Mouse (Mus musculus) limb, embryonic 11.5 days (tissue): ENCODE measurements around the gene Capn11. TPM values are rescaled to one million over a fixed set of nuclear protein-coding genes. Genes with fewer than 3 reads are reported as not detected.
A peak's percentile ranks its signal among the peaks of the same experiment; 100 is the strongest.

Experiments used
- ATAC-seq: fragments of 200-750 bp; cut with Nextera tagmentation; 2 replicates; pipeline ENCODE4 v1.8.0; 2017; ENCODE audit warnings: low read depth; ENCODE audit not compliant: insufficient number of reproducible peaks, low FRiP score, low TSS enrichment
- DNase-seq: peaks from one replicate; pipeline ENCODE4 v3.0.0-alpha.2; 2015; ENCODE audit warnings: low spot score
- H3K27ac ChIP-seq: fragments of 300-500 bp; sonication (generic); replicated peaks from 2 replicates; pipeline ENCODE4 v1.5.1; 2014; ENCODE audit warnings: low read depth, mild to moderate bottlenecking, low read length
- H3K27me3 ChIP-seq: fragments of 300-500 bp; sonication (generic); 2 replicates; pipeline ENCODE4 v1.6.1; 2014; ENCODE audit warnings: mild to moderate bottlenecking, low read length, mixed read lengths; ENCODE audit not compliant: control insufficient read depth, insufficient read depth
- H3K36me3 ChIP-seq: fragments of 300-500 bp; sonication (generic); 2 replicates; pipeline ENCODE4 v1.6.1; 2014; ENCODE audit warnings: mild to moderate bottlenecking, low read length, moderate library complexity, mixed read lengths; ENCODE audit not compliant: control insufficient read depth, insufficient read depth
- H3K4me1 ChIP-seq: fragments of 300-500 bp; sonication (generic); 2 replicates; pipeline ENCODE4 v1.6.1; 2014; ENCODE audit warnings: low read length, mixed read lengths; ENCODE audit not compliant: control insufficient read depth, insufficient read depth
- H3K4me2 ChIP-seq: fragments of 300-500 bp; sonication (generic); 2 replicates; pipeline ENCODE4 v1.6.1; 2014; ENCODE audit warnings: low read depth, mild to moderate bottlenecking, moderate library complexity; ENCODE audit not compliant: severe bottlenecking
- H3K4me3 ChIP-seq: fragments of 300-500 bp; sonication (generic); 2 replicates; pipeline ENCODE4 v1.5.1; 2014; ENCODE audit warnings: low read depth, low read length
- H3K9ac ChIP-seq: fragments of 300-500 bp; sonication (generic); 2 replicates; pipeline ENCODE4 v1.6.1; 2014; ENCODE audit warnings: mild to moderate bottlenecking, low read length
- H3K9me3 ChIP-seq: fragments of 300-500 bp; sonication (generic); 2 replicates; pipeline ENCODE4 v1.6.1; 2016; ENCODE audit warnings: low read length; ENCODE audit not compliant: control insufficient read depth
- WGBS: fragments of 180-500 bp; shearing (Covaris S2); extraction: QIAGEN DNeasy Blood & Tissue Kit; methylation state at CpG from one replicate; pipeline ENCODE4 v1.1.7; 2014; 5-methylcytosine and 5-hydroxymethylcytosine counted together
- polyA plus RNA-seq: library from polyadenylated mRNA; unstranded; fragments of >200 nt; fragmentation: Nextera tagmentation; extraction: Ambion mirVana; gene quantifications from 2 replicates; pipeline ENCODE4 v1.2.1, GENCODE M21; 2014

Capn11 gene
- polyA plus RNA-seq, 1 experiment from 2014 or later, result 0.81 TPM

DNA sequence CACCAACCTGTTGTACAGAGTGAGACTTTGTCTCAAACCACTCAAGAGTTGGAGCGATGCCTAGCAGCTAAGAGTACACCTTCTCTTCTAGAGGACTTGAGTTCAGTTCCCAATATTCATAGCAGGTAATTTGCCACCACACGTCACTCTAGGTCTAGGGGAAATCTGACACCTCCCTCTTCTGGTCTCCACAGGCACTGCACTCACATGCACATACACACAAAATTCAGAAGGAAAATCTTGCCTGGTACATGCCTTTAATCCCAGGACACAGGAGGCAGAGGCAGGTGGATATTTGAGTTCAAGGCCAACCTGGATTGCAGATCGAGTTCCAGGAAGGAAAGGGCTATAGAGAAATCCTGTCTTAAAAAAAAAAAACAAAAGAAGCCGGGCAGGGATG lies 14.9 kb downstream of the Capn11 start:
- Histone ChIP-seq H3K4me1 (no peaks in the 10 kb centered on the region), H3K27ac (no peak overlapping the region), H3K4me2 (no peak overlapping the region), H3K36me3 (no peaks in the 10 kb centered on the region), H3K4me3 (no peak overlapping the region), H3K27me3 (no peaks in the 10 kb centered on the region), H3K9ac (no peak overlapping the region), H3K9me3 (no peaks in the 10 kb centered on the region; the same call in 1 of the 2 replicates)
- WGBS, result 86% methylated on average over 4 of the region's 4 CpGs
- ATAC-seq (no peak), DNase-seq (no peak)

- Histone ChIP-seq H3K27me3 (no peaks in the 10 kb centered on the region), H3K9me3 (no peaks in the 10 kb centered on the region; the same call in 1 of the 2 replicates), H3K27ac (no peak overlapping the region), H3K4me1 (no peaks in the 10 kb centered on the region), H3K4me2 (no peak overlapping the region), H3K36me3 (no peaks in the 10 kb centered on the region), H3K9ac (no peak overlapping the region), H3K4me3 (no peak overlapping the region)
- ATAC-seq (no peak), DNase-seq (peak; percentile 86)
- 25% methylated on average over 12 of the region's 12 CpGs for WGBS
These were observed 16.4 kb downstream of the Capn11 start for GRCm38 (mm10) chr17:45642701-45643100.

DNA sequence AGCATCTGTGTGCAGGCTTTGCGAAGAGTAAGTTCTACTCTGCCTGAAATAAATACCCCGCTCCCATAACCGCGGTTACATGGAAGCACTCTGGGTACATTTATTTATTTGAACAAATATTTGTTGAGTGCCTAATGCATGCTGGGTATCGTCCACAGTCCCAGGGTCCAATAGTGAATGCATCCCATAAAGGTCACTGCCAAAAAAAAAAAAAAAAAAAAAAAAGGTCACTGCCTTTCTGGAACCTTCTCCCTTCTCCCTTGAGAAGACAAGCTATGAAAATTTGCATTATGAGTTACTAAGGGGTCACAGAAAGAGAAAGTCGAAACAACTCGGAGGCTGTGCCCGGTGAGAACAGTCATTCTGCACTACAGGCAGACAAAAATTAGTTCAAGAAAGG lies 17.1 kb downstream of the Capn11 start:
- 94% methylated on average over 8 of the region's 8 CpGs for WGBS
- Histone ChIP-seq H3K27me3 (no peaks in the 10 kb centered on the region), H3K9ac (no peak overlapping the region), H3K36me3 (no peaks in the 10 kb centered on the region), H3K9me3 (no peaks in the 10 kb centered on the region; the same call in 1 of the 2 replicates), H3K27ac (no peak overlapping the region), H3K4me3 (no peak overlapping the region), H3K4me2 (no peak overlapping the region), H3K4me1 (no peaks in the 10 kb centered on the region)
- ATAC-seq (no peak), DNase-seq (no peak)

DNA sequence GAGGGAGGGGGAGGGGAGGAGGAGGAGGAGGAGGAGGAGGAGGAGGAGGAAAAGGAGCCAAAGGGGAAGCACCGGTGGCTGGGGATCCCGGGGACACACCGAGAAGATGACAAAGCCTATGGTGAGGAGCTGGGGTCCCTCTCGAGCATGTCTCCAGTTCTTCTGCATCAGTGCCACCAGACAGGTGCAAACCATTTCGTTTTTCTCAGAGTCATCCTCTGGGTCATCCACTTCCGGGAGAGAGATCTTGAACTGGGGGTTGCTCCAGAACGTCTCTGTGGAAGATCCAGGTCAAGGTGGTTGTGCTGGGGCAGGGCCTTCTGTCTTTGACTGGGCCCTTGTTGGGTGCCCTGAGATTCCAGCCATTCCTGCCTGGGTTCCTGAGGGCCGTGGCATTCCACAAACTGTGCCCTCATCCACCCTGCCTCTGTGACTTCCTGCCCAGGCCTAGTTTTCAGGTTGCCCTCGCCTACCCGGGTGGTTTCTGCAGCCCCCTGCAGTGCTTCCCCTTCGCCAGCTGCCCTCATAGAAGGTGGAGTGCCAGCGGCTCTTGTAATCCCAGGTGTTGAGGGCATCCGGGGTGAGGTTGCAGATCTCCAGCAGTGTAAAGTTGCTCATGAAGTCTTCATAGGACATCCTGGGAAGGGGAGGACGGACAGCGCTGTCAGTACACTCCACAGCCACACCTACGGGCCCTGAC lies 20.4 kb downstream of the Capn11 start:
- WGBS, result 80% methylated on average over 16 of the region's 16 CpGs
- Histone ChIP-seq H3K27ac (no peak overlapping the region), H3K27me3 (no peaks in the 10 kb centered on the region), H3K4me2 (no peak overlapping the region), H3K36me3 (no peaks in the 10 kb centered on the region), H3K4me1 (no peaks in the 10 kb centered on the region), H3K9ac (no peak overlapping the region), H3K9me3 (no peaks in the 10 kb centered on the region), H3K4me3 (no peak overlapping the region)
- no peak for DNase-seq
- no peak for ATAC-seq

- H3K27me3 ChIP-seq, result no peaks in the 10 kb centered on the region
- WGBS, result 82% methylated on average over 5 of the region's 5 CpGs
- H3K4me3 ChIP-seq, result no peak overlapping the region
- no peaks in the 10 kb centered on the region for H3K9me3 ChIP-seq
- no peak for DNase-seq
- peaks cover 7% of the 10 kb centered on the region; the same call in 1 of the 2 replicates for H3K4me1 ChIP-seq
- no peaks in the 10 kb centered on the region for H3K36me3 ChIP-seq
- H3K4me2 ChIP-seq, result no peak overlapping the region
- ATAC-seq, result no peak
- H3K9ac ChIP-seq, result no peak overlapping the region
- H3K27ac ChIP-seq, result no peak overlapping the region
These were observed 25.1 kb downstream of the Capn11 start for GRCm38 (mm10) chr17:45634033-45634432.

DNA sequence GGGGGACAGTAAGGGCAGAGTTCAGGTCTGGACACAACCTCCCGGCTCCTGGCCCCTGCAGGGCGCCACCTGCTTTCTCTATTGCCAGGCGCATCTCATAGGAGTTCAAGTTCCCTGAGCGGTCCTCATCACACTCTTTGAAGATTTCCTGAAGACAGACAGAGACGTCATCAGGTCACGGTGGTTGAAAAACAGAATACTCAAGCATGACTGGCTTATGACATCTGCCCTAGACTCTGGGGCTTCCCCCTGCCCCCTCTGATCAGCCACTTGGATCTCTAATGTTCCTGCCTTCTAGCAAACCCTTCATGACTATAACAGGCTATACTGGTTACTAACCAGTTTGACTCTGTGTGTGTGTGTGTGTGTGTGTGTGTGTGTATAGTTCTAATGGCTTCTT lies 27.2 kb downstream of the Capn11 start:
- H3K4me1 ChIP-seq, result peaks cover 7% of the 10 kb centered on the region; the same call in 1 of the 2 replicates
- DNase-seq, result no peak

DNA sequence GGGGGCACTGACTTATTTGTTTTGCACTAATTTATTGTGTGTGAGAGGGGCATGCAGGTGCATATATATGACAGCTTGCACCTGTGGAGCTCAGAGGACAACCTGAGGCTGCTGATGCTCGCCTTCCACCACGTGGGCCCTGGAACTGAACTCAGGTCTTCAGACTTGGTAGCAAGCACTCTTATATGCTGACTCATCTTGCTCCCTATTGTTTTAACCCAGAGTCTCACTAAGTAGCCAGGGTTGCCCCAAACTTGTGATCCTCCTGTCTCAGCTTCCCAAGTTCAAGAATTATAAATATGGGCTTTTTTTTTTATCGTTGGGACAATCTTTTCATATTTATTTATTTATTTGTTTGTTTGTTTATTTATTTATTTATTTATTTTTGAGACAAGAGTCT lies 28.1 kb downstream of the Capn11 start:
- no peaks in the 10 kb centered on the region for H3K36me3 ChIP-seq
- no peaks in the 10 kb centered on the region for H3K27me3 ChIP-seq
- no peak overlapping the region for H3K4me3 ChIP-seq
- no peak overlapping the region for H3K9ac ChIP-seq
- no peak for DNase-seq
- H3K4me2 ChIP-seq, result peak overlapping the region; percentile 64; the same call in 1 of the 2 replicates
- peaks cover 7% of the 10 kb centered on the region; the same call in 1 of the 2 replicates for H3K4me1 ChIP-seq
- H3K9me3 ChIP-seq, result no peaks in the 10 kb centered on the region
- WGBS, result 54% methylated on average over 3 of the region's 3 CpGs
- ATAC-seq, result no peak
- no peak overlapping the region for H3K27ac ChIP-seq

More for the DNA sequence above, 27.2 kb downstream of the Capn11 start:
- WGBS, result 82% methylated on average over 6 of the region's 6 CpGs
- Histone ChIP-seq H3K9ac (no peak overlapping the region), H3K4me2 (no peak overlapping the region), H3K27me3 (no peaks in the 10 kb centered on the region), H3K27ac (no peak overlapping the region), H3K36me3 (no peaks in the 10 kb centered on the region), H3K4me3 (no peak overlapping the region), H3K9me3 (no peaks in the 10 kb centered on the region)
- ATAC-seq, result no peak

- ATAC-seq (peak; percentile 73; the same call in 1 of the 2 replicates), DNase-seq (peak; percentile 72)
- Histone ChIP-seq H3K4me3 (peak overlapping the region; percentile 34), H3K27ac (no peak overlapping the region), H3K27me3 (no peaks in the 10 kb centered on the region), H3K4me1 (peaks cover 7% of the 10 kb centered on the region; the same call in 1 of the 2 replicates), H3K9me3 (no peaks in the 10 kb centered on the region), H3K4me2 (peak overlapping the region; percentile 64), H3K36me3 (no peaks in the 10 kb centered on the region), H3K9ac (peak overlapping the region; percentile 54)
- 2% methylated on average over 34 of the region's 34 CpGs for WGBS
These were observed 29.0 kb downstream of the Capn11 start for GRCm38 (mm10) chr17:45629861-45630694.
